Mouse (Mus musculus) intestine, postnatal 0 days (tissue): Measurements from ENCODE around the gene Spx. TPM values are rescaled to one million over a fixed set of nuclear protein-coding genes. Genes with fewer than 3 reads are reported as not detected.

Experiments used
- ATAC-seq: fragments of 200-750 bp; cut with Nextera tagmentation; 2 replicates; pipeline ENCODE4 v1.8.0; 2017; ENCODE audit warnings: mild to moderate bottlenecking, moderate TSS enrichment, moderate library complexity
- H3K27ac ChIP-seq: fragments of 300-500 bp; sonication (generic); 2 replicates; pipeline ENCODE4 v1.5.1; 2014; ENCODE audit warnings: mild to moderate bottlenecking, low read depth, low read length, moderate library complexity
- H3K27me3 ChIP-seq: fragments of 300-500 bp; sonication (generic); replicated peaks from 2 replicates; pipeline ENCODE4 v1.6.1; 2014; ENCODE audit warnings: low read length, mixed read lengths; ENCODE audit not compliant: control insufficient read depth, insufficient read depth
- H3K36me3 ChIP-seq: fragments of 300-500 bp; sonication (generic); 2 replicates; pipeline ENCODE4 v1.6.1; 2014; ENCODE audit warnings: mild to moderate bottlenecking, moderate library complexity; ENCODE audit not compliant: control insufficient read depth, insufficient read depth
- H3K4me1 ChIP-seq: fragments of 300-500 bp; sonication (generic); replicated peaks from 2 replicates; pipeline ENCODE4 v1.6.1; 2014; ENCODE audit warnings: antibody characterized with exemption, low read length, mixed read lengths; ENCODE audit not compliant: control insufficient read depth, insufficient read depth
- H3K4me2 ChIP-seq: fragments of 300-500 bp; sonication (generic); replicated peaks from 2 replicates; pipeline ENCODE4 v1.6.1; 2014; ENCODE audit warnings: low read depth, mild to moderate bottlenecking, moderate library complexity
- H3K4me3 ChIP-seq: fragments of 300-500 bp; sonication (generic); 2 replicates; pipeline ENCODE4 v1.5.1; 2014; ENCODE audit warnings: low read depth, low read length
- H3K9ac ChIP-seq: fragments of 300-500 bp; sonication (generic); 2 replicates; pipeline ENCODE4 v1.6.1; 2014; ENCODE audit warnings: mild to moderate bottlenecking, low read depth, low read length
- H3K9me3 ChIP-seq: fragments of 300-500 bp; sonication (generic); 2 replicates; pipeline ENCODE4 v1.6.1; 2016; ENCODE audit warnings: mixed run types; ENCODE audit not compliant: control insufficient read depth
- CTCF ChIP-seq: sonication (generic); IDR thresholded peaks from 2 replicates; pipeline ENCODE4 v1.5.1; 2016; ENCODE audit warnings: low read depth, mild to moderate bottlenecking, control low read depth, antibody characterized with exemption, moderate library complexity
- WGBS: fragments of 180-500 bp; shearing (Covaris S2); extraction: QIAGEN DNeasy Blood & Tissue Kit; methylation state at CpG from one replicate; pipeline ENCODE4 v1.1.7; 2014; 5-methylcytosine and 5-hydroxymethylcytosine counted together
- polyA plus RNA-seq: library from polyadenylated mRNA; unstranded; fragments of >200 nt; fragmentation: Nextera tagmentation; extraction: Ambion mirVana; gene quantifications from 2 replicates; pipeline ENCODE4 v1.2.1, GENCODE M21; 2015

Gene Spx
- polyA plus RNA-seq, 1 experiment from 2014 or later = not detected

GRCm38 (mm10) chr6:142458010-142458409, 44.8 kb downstream of the Spx start:
- no peak overlapping the region for H3K27ac ChIP-seq
- 39% methylated on average over 7 of the region's 7 CpGs for WGBS
- no peak overlapping the region for H3K4me2 ChIP-seq
- TF ChIP-seq CTCF = no peak
- H3K4me1 ChIP-seq = no peaks in the 10 kb centered on the region
- no peaks in the 10 kb centered on the region for H3K27me3 ChIP-seq
- no peak overlapping the region for H3K4me3 ChIP-seq
- H3K9ac ChIP-seq = no peak overlapping the region
- H3K36me3 ChIP-seq = no peaks in the 10 kb centered on the region
- no peak for ATAC-seq
- no peaks in the 10 kb centered on the region for H3K9me3 ChIP-seq

GRCm38 (mm10) chr6:142459017-142459678, 45.9 kb downstream of the Spx start:
- Histone ChIP-seq H3K9ac (no peak overlapping the region), H3K4me2 (no peak overlapping the region), H3K27ac (no peak overlapping the region), H3K4me1 (no peaks in the 10 kb centered on the region), H3K27me3 (no peaks in the 10 kb centered on the region), H3K9me3 (no peaks in the 10 kb centered on the region), H3K36me3 (no peaks in the 10 kb centered on the region), H3K4me3 (no peak overlapping the region)
- TF ChIP-seq CTCF = no peak
- ATAC-seq = no peak
- WGBS = 43% methylated on average over 14 of the region's 14 CpGs

- Histone ChIP-seq H3K4me3 (no peak overlapping the region), H3K4me2 (no peak overlapping the region), H3K36me3 (no peaks in the 10 kb centered on the region), H3K9me3 (no peaks in the 10 kb centered on the region), H3K4me1 (no peaks in the 10 kb centered on the region), H3K27me3 (no peaks in the 10 kb centered on the region), H3K9ac (no peak overlapping the region), H3K27ac (no peak overlapping the region)
- WGBS = 65% methylated on average over 6 of the region's 6 CpGs
- TF ChIP-seq CTCF = no peak
- ATAC-seq = no peak
Observed at GRCm38 (mm10) chr6:142462194-142462593, 49.0 kb downstream of the Spx start.

Other genes with a start within 250 kb of the Spx start
- not detected in 2 replicates for gene Slco1a6, start 204.9 kb upstream of the Spx start, polyA plus RNA-seq
- 3.9 and 7.0 TPM in 2 replicates for gene Iapp, start 115.0 kb upstream of the Spx start, polyA plus RNA-seq
- gene Slco1a5, start 90.5 kb upstream of the Spx start, polyA plus RNA-seq = not detected in 2 replicates
- gene Pyroxd1, start 67.8 kb upstream of the Spx start, polyA plus RNA-seq = 16.2 and 16.6 TPM in 2 replicates
- 7.8 and 8.9 TPM in 2 replicates for gene Recql, start 26.4 kb upstream of the Spx start, polyA plus RNA-seq
- gene Golt1b, start 26.2 kb upstream of the Spx start, polyA plus RNA-seq = 29.3 and 30.8 TPM in 2 replicates
- gene Gys2, start 59.7 kb downstream of the Spx start, polyA plus RNA-seq = not detected in 2 replicates
- 39.5 and 41.4 TPM in 2 replicates for gene Ldhb, start 94.5 kb downstream of the Spx start, polyA plus RNA-seq
- 28.7 and 29.8 TPM in 2 replicates for gene Kcnj8, start 158.2 kb downstream of the Spx start, polyA plus RNA-seq